ENCODE assay signal across 8 mouse cellular contexts in the genomic region with DNA sequence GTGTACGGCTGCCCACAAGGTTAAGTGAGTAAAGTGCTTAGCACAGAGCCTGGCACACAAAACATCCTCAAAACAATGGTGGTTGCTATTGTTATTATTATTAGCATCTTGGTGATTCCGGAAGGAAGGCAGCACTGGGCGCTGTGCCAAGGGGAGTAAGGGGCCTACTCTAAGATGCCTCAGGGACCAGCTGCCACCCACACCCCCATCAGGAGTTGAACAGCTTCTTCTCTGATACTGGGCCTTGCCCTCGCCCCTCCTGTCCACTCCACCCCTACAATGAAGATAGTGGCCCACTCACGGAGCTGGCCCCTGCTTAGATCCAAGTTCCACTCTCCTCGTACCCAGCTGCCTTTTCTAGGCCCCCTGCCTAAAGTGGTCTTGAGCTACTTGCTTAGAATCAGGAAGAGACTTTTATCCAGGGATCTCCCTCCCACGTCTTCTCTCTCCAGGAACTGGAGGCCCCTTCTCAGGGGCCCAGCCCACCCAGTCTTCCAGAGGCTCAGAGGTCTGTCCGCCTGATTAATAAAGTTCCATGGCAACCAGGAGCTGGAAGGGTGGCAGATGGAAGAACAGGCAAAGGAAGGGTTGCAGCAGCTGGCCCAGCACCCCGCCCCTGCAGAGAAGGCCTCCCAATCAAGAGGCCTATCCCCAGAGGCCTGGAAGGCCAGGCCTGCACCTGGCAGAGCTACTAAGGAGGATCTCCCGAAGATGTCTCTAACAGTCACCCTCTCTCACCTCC. TPM values are rescaled to one million over a fixed set of nuclear protein-coding genes. Genes with fewer than 3 reads are reported as not detected.
DNase-seq lines count a peak whose midpoint lies in the region; ATAC-seq and TF ChIP-seq lines count a peak whose summit lies in the region.

No protein-coding gene starts in this region.

- 28% methylated on average over 10 of the region's 10 CpGs for WGBS in embryonic facial prominence, embryonic 11.5 days
- 6% methylated on average over 10 of the region's 10 CpGs for WGBS in hindbrain, embryonic 14.5 days

- H3K36me3 ChIP-seq in E14TG2a.4 (ENCODE audit: insufficient read depth, low read length): peaks cover 52% of the 10 kb centered on the region
- H3K36me3 ChIP-seq in embryonic facial prominence, embryonic 11.5 days (replicated peaks; ENCODE audit: control insufficient read depth, insufficient read depth, low read depth, low read length): 0 out of 2 replicates have a peak, but pooled peaks cover 4% of the 10 kb centered on the region
- 0 out of 2 replicates have a peak, but pooled peaks cover under 1% of the 10 kb centered on the region for H3K36me3 ChIP-seq in hindbrain, embryonic 14.5 days (replicated peaks; ENCODE audit: control insufficient read depth, insufficient read depth)

- H3K4me1 ChIP-seq in E14TG2a.4 (replicated peaks; ENCODE audit: low read depth, low read length): peaks cover 89% of the 10 kb centered on the region
- H3K4me1 ChIP-seq in embryonic facial prominence, embryonic 11.5 days (ENCODE audit: control insufficient read depth, insufficient read depth, low read length): peaks cover 11% of the 10 kb centered on the region
- 0 out of 2 replicates have a peak, but pooled peaks cover 4% of the 10 kb centered on the region for H3K4me1 ChIP-seq in hindbrain, embryonic 14.5 days (replicated peaks; ENCODE audit: control insufficient read depth, insufficient read depth, low read length)

- no peaks in the 10 kb centered on the region for H3K9me3 ChIP-seq in E14TG2a.4 (ENCODE audit: low read length)
- H3K9me3 ChIP-seq in embryonic facial prominence, embryonic 11.5 days (replicated peaks; ENCODE audit: control insufficient read depth, low read length): no peaks in the 10 kb centered on the region
- H3K9me3 ChIP-seq in hindbrain, embryonic 14.5 days (ENCODE audit: control insufficient read depth, low read length): no peaks in the 10 kb centered on the region

- peak overlapping the region; percentile 84 for H3K4me3 ChIP-seq in gastrocnemius, adult 2 months
- H3K4me3 ChIP-seq in E14TG2a.4 (replicated peaks; ENCODE audit: low read length): peak overlapping the region; percentile 92
- peak overlapping the region; percentile 86 for H3K4me3 ChIP-seq in embryonic facial prominence, embryonic 11.5 days (ENCODE audit: low read depth, low read length)
- peak overlapping the region; percentile 74 for H3K4me3 ChIP-seq in hindbrain, embryonic 14.5 days (replicated peaks; ENCODE audit: low read length)

- no peaks in the 10 kb centered on the region for H3K27me3 ChIP-seq in E14TG2a.4 (ENCODE audit: insufficient read depth, low read length)
- no peaks in the 10 kb centered on the region for H3K27me3 ChIP-seq in embryonic facial prominence, embryonic 11.5 days (ENCODE audit: control insufficient read depth, insufficient read depth, low read length)
- H3K27me3 ChIP-seq in hindbrain, embryonic 14.5 days (ENCODE audit: control insufficient read depth, insufficient read depth, low read length): no peaks in the 10 kb centered on the region

- no peak for TF ChIP-seq CTCF in gastrocnemius, adult 2 months (IDR thresholded peaks at IDR 0.05)
- no peak for TF ChIP-seq CTCF in E14TG2a.4 (conservative IDR thresholded peaks at IDR 0.05; ENCODE audit: low read length)

- peak overlapping the region; percentile 83 for H3K4me2 ChIP-seq in embryonic facial prominence, embryonic 11.5 days (ENCODE audit: low read depth, low read length)
- peak overlapping the region; percentile 94 for H3K4me2 ChIP-seq in hindbrain, embryonic 14.5 days (replicated peaks)

- intact Hi-C loops in gastrocnemius, adult 2 months (cut with DNase I): no loop called here

- 0 out of 2 replicates have a peak, but pooled peaks have one; percentile 11 for ATAC-seq in embryonic facial prominence, embryonic 11.5 days (replicated peaks; ENCODE audit: insufficient number of reproducible peaks, low FRiP score, low TSS enrichment, low read depth)
- no peak for ATAC-seq in hindbrain, embryonic 14.5 days (ENCODE audit: low FRiP score)
- peak; percentile 19 for ATAC-seq in megakaryocyte, adult 5-6 weeks (ENCODE audit: poor library complexity, severe bottlenecking)

- no peak for DNase-seq in gastrocnemius, adult 2 months
- no peak for DNase-seq in gastrocnemius, adult 8-10 months (ENCODE audit: low spot score in 2 of 2)
- DNase-seq in embryonic facial prominence, embryonic 11.5 days (ENCODE audit: low spot score): peak; percentile 35
- DNase-seq in hindbrain, embryonic 14.5 days (ENCODE audit: low spot score): no peak
- DNase-seq in spleen, postnatal 4 days (ENCODE audit: low spot score in 2 of 2): no peak
- no peak for DNase-seq in ovary, postnatal 14 days (ENCODE audit: low spot score)

- peak overlapping the region; percentile 89 for H3K9ac ChIP-seq in embryonic facial prominence, embryonic 11.5 days (replicated peaks; ENCODE audit: low read length)
- H3K9ac ChIP-seq in hindbrain, embryonic 14.5 days: no peak overlapping the region

- peak overlapping the region; percentile 4 for H3K27ac ChIP-seq in gastrocnemius, adult 2 months
- H3K27ac ChIP-seq in embryonic facial prominence, embryonic 11.5 days (replicated peaks; ENCODE audit: low read depth, low read length): peak overlapping the region; percentile 87
- peak overlapping the region; percentile 47 for H3K27ac ChIP-seq in hindbrain, embryonic 14.5 days

RNA-seq across cellular contexts. Expression of a gene that starts 1.2 kb away (rescaled TPM):
- total RNA-seq in gastrocnemius, adult 2 months (2021): under 1 TPM; 0.28 to 0.64 TPM
- under 1 TPM in 3 of 4 experiments, not detected in 1; 0.13 to 0.34 (median 0.27) TPM for total RNA-seq in gastrocnemius, adult 8-10 months (2022)
- 7.2 and 8.6 TPM in 2 replicates for polyA plus RNA-seq in embryonic facial prominence, embryonic 11.5 days (2014; fragmentation: Nextera tagmentation; extraction: Ambion mirVana)
- polyA plus RNA-seq in hindbrain, embryonic 14.5 days (2014; fragmentation: Nextera tagmentation; extraction: Ambion mirVana): 2.2 and 2.4 TPM in 2 replicates
- 14.3 and 16.2 TPM in 2 replicates for total RNA-seq in megakaryocyte, adult 5-6 weeks (2015)
- 7.7 and 9.3 TPM in 2 replicates for total RNA-seq in megakaryocyte, adult 5-6 weeks (2017)

RNA-seq across cellular contexts. Expression of a gene that starts 9.8 kb away (rescaled TPM):
- under 1 TPM; 0.33 to 0.36 TPM for total RNA-seq in gastrocnemius, adult 2 months (2021)
- under 1 TPM; 0.29 to 0.48 (median 0.36) TPM for total RNA-seq in gastrocnemius, adult 8-10 months (2022)
- polyA plus RNA-seq in embryonic facial prominence, embryonic 11.5 days (2014; fragmentation: Nextera tagmentation; extraction: Ambion mirVana): 1.7 and 2.2 TPM in 2 replicates
- polyA plus RNA-seq in hindbrain, embryonic 14.5 days (2014; fragmentation: Nextera tagmentation; extraction: Ambion mirVana): 13.6 and 15.2 TPM in 2 replicates
- total RNA-seq in megakaryocyte, adult 5-6 weeks (2015): 0.78 and 1.6 TPM in 2 replicates
- total RNA-seq in megakaryocyte, adult 5-6 weeks (2017): 1.8 and 2.2 TPM in 2 replicates

RNA-seq across cellular contexts. Expression of a gene that starts 16.9 kb away (rescaled TPM):
- total RNA-seq in gastrocnemius, adult 2 months (2021): not detected
- under 1 TPM in 1 of 4 experiments, not detected in 3; 0.17 TPM for total RNA-seq in gastrocnemius, adult 8-10 months (2022)
- not detected in 2 replicates for polyA plus RNA-seq in embryonic facial prominence, embryonic 11.5 days (2014; fragmentation: Nextera tagmentation; extraction: Ambion mirVana)
- polyA plus RNA-seq in hindbrain, embryonic 14.5 days (2014; fragmentation: Nextera tagmentation; extraction: Ambion mirVana): 0.12 and 0.22 TPM in 2 replicates
- 0.11 TPM in 1 of 2 replicates, not detected in the other for total RNA-seq in megakaryocyte, adult 5-6 weeks (2015)
- total RNA-seq in megakaryocyte, adult 5-6 weeks (2017): 0.15 TPM in 1 of 2 replicates, not detected in the other

RNA-seq across cellular contexts. Expression of a gene that starts 21.6 kb away (rescaled TPM):
- not detected for total RNA-seq in gastrocnemius, adult 2 months (2021)
- not detected for total RNA-seq in gastrocnemius, adult 8-10 months (2022)
- 0.96 and 1.5 TPM in 2 replicates for polyA plus RNA-seq in embryonic facial prominence, embryonic 11.5 days (2014; fragmentation: Nextera tagmentation; extraction: Ambion mirVana)
- 1.5 and 1.6 TPM in 2 replicates for polyA plus RNA-seq in hindbrain, embryonic 14.5 days (2014; fragmentation: Nextera tagmentation; extraction: Ambion mirVana)
- not detected in 2 replicates for total RNA-seq in megakaryocyte, adult 5-6 weeks (2015)
- not detected in 2 replicates for total RNA-seq in megakaryocyte, adult 5-6 weeks (2017)

RNA-seq across cellular contexts. Expression of a gene that starts 35.0 kb away (rescaled TPM):
- 10 to 100 TPM; 10.1 to 15.8 TPM for total RNA-seq in gastrocnemius, adult 2 months (2021)
- 10 to 100 TPM; 10.1 to 13.4 (median 12.2) TPM for total RNA-seq in gastrocnemius, adult 8-10 months (2022)
- polyA plus RNA-seq in embryonic facial prominence, embryonic 11.5 days (2014; fragmentation: Nextera tagmentation; extraction: Ambion mirVana): 13.6 and 15.8 TPM in 2 replicates
- 17.3 and 18.5 TPM in 2 replicates for polyA plus RNA-seq in hindbrain, embryonic 14.5 days (2014; fragmentation: Nextera tagmentation; extraction: Ambion mirVana)
- total RNA-seq in megakaryocyte, adult 5-6 weeks (2015): 21.9 and 24.2 TPM in 2 replicates
- total RNA-seq in megakaryocyte, adult 5-6 weeks (2017): 24.4 and 27.1 TPM in 2 replicates

Comparison
In these comparisons a context has a peak if more than half of its experiments do, and no peak if none do; other contexts are left out.
1. H3K27ac ChIP-seq: peak in every context shown above with its lines; median percentile 87 in embryonic facial prominence, embryonic 11.5 days; 47 in hindbrain, embryonic 14.5 days; 4 in gastrocnemius, adult 2 months.
2. RNA of a gene that starts 1.2 kb away (total RNA-seq): 7.7 to 16.2 TPM in megakaryocyte, adult 5-6 weeks; 0.28 to 0.64 TPM in gastrocnemius, adult 2 months and 0.13 to 0.34 TPM in gastrocnemius, adult 8-10 months; every median in the first group is over 4 times any median in the second.
3. Peak in every context shown above with its lines, with median percentiles within 50 percentile points of each other: H3K4me3 ChIP-seq.